Mouse (Mus musculus) kidney, adult 2 months (tissue): Measurements from ENCODE around the gene Ccdc130. TPM values are rescaled to one million over a fixed set of nuclear protein-coding genes. Genes with fewer than 3 reads are reported as not detected.

Source experiments
- DNase-seq: peaks from one replicate; pipeline ENCODE4 v3.0.0; 2021
- H3K27ac ChIP-seq: fragments of 200-500 bp; 2 replicates; pipeline ENCODE4 v1.5.1; 2012; ENCODE audit warnings: low read depth, low read length, control low read depth, inconsistent platforms; ENCODE audit not compliant: insufficient read depth
- H3K27me3 ChIP-seq: fragments of 200-500 bp; replicated peaks from 2 replicates; pipeline ENCODE4 v1.6.1; 2012; ENCODE audit warnings: mild to moderate bottlenecking, moderate library complexity, low read length, inconsistent platforms; ENCODE audit not compliant: control insufficient read depth, insufficient read depth
- H3K36me3 ChIP-seq: fragments of 200-500 bp; 2 replicates; pipeline ENCODE4 v1.6.1; 2012; ENCODE audit warnings: mild to moderate bottlenecking, moderate library complexity, low read length, inconsistent platforms; ENCODE audit not compliant: control insufficient read depth, insufficient read depth
- H3K4me1 ChIP-seq: fragments of 200-500 bp; 2 replicates; pipeline ENCODE4 v1.6.1; 2011; ENCODE audit warnings: low read length; ENCODE audit not compliant: control insufficient read depth, insufficient read depth
- H3K4me3 ChIP-seq: fragments of 200-500 bp; 2 replicates; pipeline ENCODE4 v1.5.1; 2011; ENCODE audit warnings: mild to moderate bottlenecking, low read depth, low read length, control low read depth; ENCODE audit not compliant: insufficient read depth
- CTCF ChIP-seq: fragments of 200-500 bp; conservative IDR thresholded peaks from 2 replicates; pipeline ENCODE4 v1.5.1; 2011; ENCODE audit warnings: low read depth, mild to moderate bottlenecking, control low read depth, low read length, moderate library complexity, mixed read lengths; ENCODE audit not compliant: insufficient read depth, insufficient read length
- POLR2A ChIP-seq: fragments of 200-500 bp; IDR thresholded peaks from one replicate; pipeline ENCODE4 v1.6.1; 2011; ENCODE audit warnings: low read depth, low read length, control low read depth
- WGBS: fragments of 180-500 bp; shearing (Covaris S2); methylation state at CpG from one replicate; pipeline ENCODE4 v1.1.7; 2018; 5-methylcytosine and 5-hydroxymethylcytosine counted together
- polyA plus RNA-seq: library from polyadenylated mRNA; depleted of rRNA; stranded (reverse); fragments of >200 nt; gene quantifications from 2 replicates; pipeline ENCODE4 v1.2.3, GENCODE M21; 2012

The Ccdc130 gene
- polyA plus RNA-seq, 1 experiment, result 24.7 TPM

DNA sequence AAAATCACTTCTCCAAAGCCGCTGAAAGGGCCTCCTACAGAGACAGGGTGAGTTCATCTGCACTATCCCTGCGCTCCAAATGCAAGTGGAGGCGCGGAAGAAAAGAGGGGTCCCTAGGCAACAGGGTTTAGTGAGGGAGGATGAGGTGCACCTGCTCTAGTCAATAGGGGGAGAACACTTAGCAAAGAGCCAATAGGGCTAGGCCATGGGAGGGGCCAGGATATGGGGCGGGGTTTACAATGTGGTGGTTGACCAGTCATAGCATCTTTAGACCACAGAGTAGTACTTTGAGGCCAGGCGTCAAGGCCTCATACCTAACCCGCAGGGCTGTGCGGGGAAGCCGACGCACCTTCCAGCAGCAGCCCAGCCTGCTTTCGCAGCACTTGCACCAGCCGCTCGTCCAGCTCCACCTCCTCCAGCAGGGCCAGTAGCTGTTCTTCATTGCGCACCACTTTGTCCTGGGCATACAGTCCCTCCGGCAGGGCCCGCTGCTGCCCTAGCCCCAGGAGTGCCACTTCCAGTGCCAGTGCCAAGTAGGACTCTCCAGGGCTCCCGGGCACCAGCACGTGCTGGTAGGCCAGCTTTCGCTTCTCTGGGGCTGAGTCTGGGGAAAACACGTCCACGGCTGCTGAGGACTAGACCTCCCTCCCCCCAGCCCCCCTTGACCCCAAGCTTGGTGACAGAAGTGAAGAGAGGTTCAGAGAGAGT is 46.7 kb downstream of the Ccdc130 start:
- Histone ChIP-seq H3K4me3 (no peak overlapping the region), H3K27ac (no peak overlapping the region), H3K4me1 (no peaks in the 10 kb centered on the region), H3K27me3 (no peaks in the 10 kb centered on the region), H3K36me3 (no peaks in the 10 kb centered on the region)
- TF ChIP-seq POLR2A, result no peak
- TF ChIP-seq CTCF, result no peak
- 92% methylated on average over 21 of the region's 21 CpGs for WGBS
- DNase-seq, result no peak

GRCm38 (mm10) chr8:84222566-84223165 is 47.5 kb downstream of the Ccdc130 start:
- Histone ChIP-seq H3K27ac (no peak overlapping the region), H3K36me3 (no peaks in the 10 kb centered on the region), H3K4me1 (no peaks in the 10 kb centered on the region), H3K4me3 (no peak overlapping the region), H3K27me3 (no peaks in the 10 kb centered on the region)
- no peak for DNase-seq
- TF ChIP-seq POLR2A (no peak), CTCF (no peak)
- WGBS, result 65% methylated on average over 9 of the region's 9 CpGs

DNA sequence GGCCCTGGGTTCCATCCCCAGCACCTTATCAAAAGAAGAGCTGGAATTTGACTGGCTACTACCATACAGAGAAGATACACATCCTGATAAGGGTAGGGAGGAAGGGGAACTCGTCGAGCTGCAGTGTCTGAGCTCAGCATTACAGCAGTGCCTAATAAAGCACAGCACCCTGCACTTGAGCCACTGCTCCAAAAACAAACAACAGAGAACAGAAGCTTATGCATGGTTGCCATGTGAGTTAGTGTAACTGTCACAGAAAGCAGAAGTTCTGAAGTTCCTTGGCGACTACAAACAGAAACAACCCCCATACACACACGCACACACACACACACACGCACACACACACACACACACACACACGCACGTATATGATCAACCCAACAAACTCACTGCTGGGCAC is 50.1 kb downstream of the Ccdc130 start:
- H3K4me1 ChIP-seq, result no peaks in the 10 kb centered on the region
- peaks cover 1% of the 10 kb centered on the region; the same call in 1 of the 2 replicates for H3K36me3 ChIP-seq
- no peak for TF ChIP-seq POLR2A
- TF ChIP-seq CTCF, result no peak
- no peak for DNase-seq
- H3K27me3 ChIP-seq, result no peaks in the 10 kb centered on the region
- 83% methylated on average over 7 of the region's 7 CpGs for WGBS
- no peak overlapping the region for H3K4me3 ChIP-seq
- H3K27ac ChIP-seq, result no peak overlapping the region

GRCm38 (mm10) chr8:84218143-84218542 is 52.0 kb downstream of the Ccdc130 start:
- no peak for DNase-seq
- Histone ChIP-seq H3K27me3 (no peaks in the 10 kb centered on the region), H3K4me1 (no peaks in the 10 kb centered on the region), H3K36me3 (peaks cover 1% of the 10 kb centered on the region; the same call in 1 of the 2 replicates), H3K27ac (no peak overlapping the region), H3K4me3 (no peak overlapping the region)
- TF ChIP-seq POLR2A, result no peak
- no peak for TF ChIP-seq CTCF
- 89% methylated on average over 5 of the region's 5 CpGs for WGBS

DNA sequence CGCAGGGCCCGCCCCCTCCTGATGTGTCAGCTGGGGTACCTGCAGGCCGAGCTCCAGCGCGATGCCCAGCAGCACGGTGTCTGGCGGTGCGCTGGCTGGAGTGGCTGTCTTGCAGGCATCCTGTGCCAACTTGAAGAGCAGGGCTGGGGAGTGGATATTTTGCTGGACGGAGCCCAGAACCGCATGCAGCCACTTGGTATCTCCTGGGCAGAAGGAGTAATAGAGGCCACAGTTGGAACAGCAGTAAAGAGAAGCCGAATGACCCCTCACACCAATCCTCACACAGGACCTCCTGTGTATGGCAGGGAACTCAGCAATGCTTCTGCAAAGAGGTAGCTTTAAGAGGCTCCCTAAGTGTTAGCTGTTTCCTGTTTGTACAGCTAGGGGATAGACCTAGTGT is 53.0 kb downstream of the Ccdc130 start:
- H3K4me1 ChIP-seq, result no peaks in the 10 kb centered on the region
- WGBS, result 96% methylated on average over 11 of the region's 11 CpGs
- DNase-seq, result no peak
- no peaks in the 10 kb centered on the region for H3K27me3 ChIP-seq
- H3K27ac ChIP-seq, result no peak overlapping the region
- peaks cover 1% of the 10 kb centered on the region; the same call in 1 of the 2 replicates for H3K36me3 ChIP-seq
- TF ChIP-seq POLR2A (no peak), CTCF (no peak)
- H3K4me3 ChIP-seq, result no peak overlapping the region

- TF ChIP-seq POLR2A, result no peak
- no peak for TF ChIP-seq CTCF
- Histone ChIP-seq H3K4me1 (peaks cover 7% of the 10 kb centered on the region), H3K4me3 (no peak overlapping the region), H3K27ac (no peak overlapping the region), H3K36me3 (peaks cover 1% of the 10 kb centered on the region; the same call in 1 of the 2 replicates), H3K27me3 (no peaks in the 10 kb centered on the region)
- no peak for DNase-seq
- WGBS, result 93% methylated on average over 4 of the region's 4 CpGs
Observed at GRCm38 (mm10) chr8:84213277-84213676, 56.9 kb downstream of the Ccdc130 start.

DNA sequence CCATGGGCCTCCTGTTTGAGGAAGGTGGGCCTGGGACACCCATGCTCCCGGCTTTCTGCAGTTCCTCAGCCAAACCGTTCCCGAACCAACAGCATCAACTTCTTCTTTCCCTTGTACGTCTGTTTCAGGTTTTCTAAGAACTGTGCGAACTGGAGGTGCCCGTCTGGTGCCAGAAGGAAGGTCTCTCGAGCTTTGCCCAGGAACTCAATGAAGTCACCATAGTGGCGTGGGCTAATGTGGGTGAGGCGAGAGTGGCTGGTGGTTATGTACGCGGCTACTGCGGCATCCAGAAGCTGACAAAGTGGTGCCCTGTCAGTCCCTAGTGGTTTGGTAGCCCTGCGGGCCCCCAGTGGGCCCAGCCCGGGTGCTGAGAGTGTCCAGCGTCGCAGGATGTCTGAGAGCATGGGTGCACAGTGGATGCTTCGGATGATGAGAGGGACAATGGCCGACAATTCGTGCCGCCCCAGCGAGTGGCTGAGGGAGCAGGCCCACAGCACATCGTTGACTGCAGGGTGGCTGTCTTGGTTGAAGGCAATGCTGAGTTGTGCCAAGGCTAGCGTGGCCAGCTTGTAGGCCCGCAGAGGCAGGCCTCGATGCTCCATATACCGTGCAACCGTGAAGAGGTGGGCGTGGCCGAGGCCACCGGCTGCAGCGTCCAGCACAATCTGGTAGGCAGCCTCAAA is 58.2 kb downstream of the Ccdc130 start:
- 86% methylated on average over 31 of the region's 31 CpGs for WGBS
- TF ChIP-seq CTCF (no peak), POLR2A (no peak)
- DNase-seq, result no peak
- Histone ChIP-seq H3K4me1 (peaks cover 16% of the 10 kb centered on the region), H3K4me3 (no peak overlapping the region), H3K36me3 (peaks cover 1% of the 10 kb centered on the region; the same call in 1 of the 2 replicates), H3K27me3 (no peaks in the 10 kb centered on the region), H3K27ac (no peak overlapping the region)
